Mouse (Mus musculus) CD8-positive naive resting alpha-beta T cell, adult 57 days (primary cell): ENCODE results near the gene Scarb1. TPM values are rescaled to one million over a fixed set of nuclear protein-coding genes. Genes with fewer than 3 reads are reported as not detected.

Source experiments
- total RNA-seq: library from RNA; stranded (reverse); gene quantifications from one replicate; pipeline ENCODE4 v1.2.4, GENCODE M21; 2023

Gene Scarb1
- total RNA-seq, result 15.3 TPM

DNA sequence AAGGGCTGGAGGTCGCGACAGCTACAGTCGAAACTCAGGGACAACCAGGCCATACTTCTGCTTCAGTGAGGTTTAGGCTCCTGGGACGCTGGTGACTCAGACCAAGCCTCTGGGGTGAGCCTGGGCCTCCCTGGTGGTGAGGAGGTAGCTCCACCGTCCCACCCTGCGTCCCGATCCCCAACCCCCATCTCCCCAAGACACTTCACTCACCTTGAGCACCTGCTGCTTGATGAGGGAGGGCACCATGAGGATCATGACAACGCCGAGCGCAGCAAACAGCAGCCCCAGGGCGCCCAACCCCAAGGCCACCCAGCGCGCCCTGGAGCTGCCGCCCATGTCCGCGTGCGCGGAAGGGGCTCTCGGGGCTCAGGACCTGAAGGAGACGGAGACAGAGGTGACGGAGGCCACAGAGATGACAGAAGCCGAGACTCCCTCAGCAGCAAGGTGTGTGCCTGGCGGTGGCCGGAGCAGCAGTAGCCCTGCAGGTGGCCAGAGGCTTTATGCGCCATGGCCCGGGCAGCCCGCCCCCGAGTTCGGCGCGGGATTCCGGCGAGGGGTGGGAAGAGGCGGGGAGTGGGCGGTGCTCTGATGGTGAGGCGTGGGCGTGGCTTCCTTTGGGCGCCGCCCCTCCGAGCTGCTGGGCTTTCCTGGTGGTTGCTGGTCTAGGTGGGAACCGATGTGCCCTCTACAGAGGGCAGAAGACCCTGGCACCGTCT is at the start of gene Scarb1:
Scarb1 (minus strand) TSS at position 548 of the 716 bp plus-strand sequence.

DNA sequence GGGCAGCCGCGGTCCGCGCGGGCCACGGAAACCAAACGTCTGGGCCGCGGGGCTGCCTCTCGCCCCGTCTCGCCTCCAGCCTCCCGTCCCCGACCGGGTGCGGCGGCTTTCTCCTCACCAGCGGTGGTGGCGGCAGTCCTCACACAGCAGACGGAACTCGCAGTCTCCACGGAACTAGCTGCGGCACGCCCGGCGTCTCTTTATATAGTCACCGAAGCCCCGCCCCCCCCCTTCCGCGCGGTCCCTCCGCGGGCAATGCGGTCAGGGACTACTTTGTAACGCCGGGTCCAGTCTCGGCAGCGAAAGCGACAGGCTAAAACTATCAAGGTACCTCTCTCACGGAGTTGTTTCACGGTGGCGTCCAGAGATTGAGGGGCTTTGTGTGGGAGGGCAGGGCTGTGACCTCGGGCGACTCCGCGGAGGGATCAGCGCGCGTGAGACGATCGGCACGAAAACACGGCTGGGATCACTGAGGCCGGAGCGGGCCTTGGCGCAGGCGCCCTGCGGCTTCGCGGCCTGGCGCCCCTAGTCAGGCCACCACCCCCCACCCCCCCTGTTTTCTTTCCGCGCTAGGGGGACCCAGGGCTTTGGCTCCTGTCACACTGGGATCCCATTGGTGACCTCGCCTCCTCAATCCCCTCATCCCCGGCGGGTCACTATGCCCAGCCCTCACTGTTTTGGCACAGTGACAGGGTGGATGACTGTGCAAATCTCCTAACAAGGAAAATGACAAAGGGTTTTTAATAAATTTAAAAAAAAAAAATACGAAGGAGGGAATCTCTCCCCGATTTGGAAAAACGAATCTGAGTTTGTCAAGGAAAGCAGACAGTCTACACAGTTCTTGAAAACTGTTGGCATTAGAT is 48.9 kb upstream of the Scarb1 start, which contains the start of gene Ubc:
Ubc (minus strand) TSS at position 624 of the 863 bp plus-strand sequence.

DNA sequence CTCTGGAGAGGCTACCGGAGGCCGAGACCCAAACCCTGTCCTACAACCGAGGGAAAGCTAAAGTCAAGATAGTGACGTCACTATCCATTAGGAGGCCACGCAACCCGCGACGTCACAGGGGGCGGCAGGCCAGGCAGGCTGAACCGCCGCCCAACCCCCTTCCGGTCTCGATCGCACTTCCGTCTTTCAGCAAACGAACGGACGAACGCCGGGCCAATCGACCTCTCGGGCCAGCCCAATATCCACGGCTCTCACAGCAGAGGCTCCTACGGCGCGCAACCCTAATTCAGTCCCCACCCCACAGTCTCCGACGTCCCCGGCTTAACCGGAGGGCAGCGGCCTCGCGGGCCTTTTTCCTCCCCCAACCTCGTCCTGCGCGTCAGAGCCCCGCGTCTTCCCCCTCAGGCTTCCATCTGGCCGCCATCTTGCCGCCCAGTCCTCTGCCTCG is 48.3 kb upstream of the Scarb1 start, which contains the start of gene Gm10382:
Gm10382 (plus strand) TSS at position 192 of the 448 bp plus-strand sequence.

Other genes starting within 250 kb of the Scarb1 start
- gene Ncor2, start 161.9 kb downstream of the Scarb1 start, total RNA-seq, result 159 TPM
- not detected for gene Gm10382, start 48.2 kb upstream of the Scarb1 start, total RNA-seq
- gene Ubc, start 49.1 kb upstream of the Scarb1 start, total RNA-seq, result 1,416 TPM
- 21.2 TPM for gene Dhx37, start 93.0 kb upstream of the Scarb1 start, total RNA-seq
- 17.3 TPM for gene Bri3bp, start 100.5 kb upstream of the Scarb1 start, total RNA-seq
- 17.8 TPM for gene Aacs, start 134.7 kb upstream of the Scarb1 start, total RNA-seq
- gene Tmem132b, start 190.7 kb upstream of the Scarb1 start, total RNA-seq, result not detected